Mouse (Mus musculus) ES-E14 (cell line): ENCODE measurements at regions not wholly inside any gene's neighbourhood (a gene's known extent, or its start where the extent isn't known, plus 50 kb on each side); places are given as distances from the start of the nearest gene placed in this dataset.

ENCODE experiments used
- CHD2 ChIP-seq: IDR thresholded peaks from 2 replicates; pipeline ENCODE4 v1.6.1; 2014; ENCODE audit warnings: mild to moderate bottlenecking, low read depth, low read length, inconsistent platforms
- HCFC1 ChIP-seq: IDR thresholded peaks from 2 replicates; pipeline ENCODE4 v1.6.1; 2012; ENCODE audit warnings: low read length, inconsistent platforms, borderline replicate concordance; ENCODE audit not compliant: insufficient read depth
- MAFK ChIP-seq: IDR thresholded peaks from 2 replicates; pipeline ENCODE4 v1.6.1; 2014; ENCODE audit warnings: mild to moderate bottlenecking, low read depth, low read length, inconsistent platforms; ENCODE audit not compliant: insufficient read depth
- ZNF384 ChIP-seq: IDR thresholded peaks from 2 replicates; pipeline ENCODE4 v1.6.1; 2012; ENCODE audit warnings: low read depth, low read length, inconsistent platforms

GRCm38 (mm10) chr13:99814801-99815200, 86.1 kb downstream of the Cartpt start:
- no peak for TF ChIP-seq HCFC1
- TF ChIP-seq MAFK: no peak
- TF ChIP-seq ZNF384: no peak
- no peak for TF ChIP-seq CHD2
